Mouse (Mus musculus) right cerebral cortex, adult 18-20 months (tissue): ENCODE results near the gene Lhpp.

Experiments used
- DNase-seq: peaks from one replicate; pipeline ENCODE4 v3.0.0; 2022; ENCODE audit warnings: mixed read lengths

The Lhpp gene

DNA sequence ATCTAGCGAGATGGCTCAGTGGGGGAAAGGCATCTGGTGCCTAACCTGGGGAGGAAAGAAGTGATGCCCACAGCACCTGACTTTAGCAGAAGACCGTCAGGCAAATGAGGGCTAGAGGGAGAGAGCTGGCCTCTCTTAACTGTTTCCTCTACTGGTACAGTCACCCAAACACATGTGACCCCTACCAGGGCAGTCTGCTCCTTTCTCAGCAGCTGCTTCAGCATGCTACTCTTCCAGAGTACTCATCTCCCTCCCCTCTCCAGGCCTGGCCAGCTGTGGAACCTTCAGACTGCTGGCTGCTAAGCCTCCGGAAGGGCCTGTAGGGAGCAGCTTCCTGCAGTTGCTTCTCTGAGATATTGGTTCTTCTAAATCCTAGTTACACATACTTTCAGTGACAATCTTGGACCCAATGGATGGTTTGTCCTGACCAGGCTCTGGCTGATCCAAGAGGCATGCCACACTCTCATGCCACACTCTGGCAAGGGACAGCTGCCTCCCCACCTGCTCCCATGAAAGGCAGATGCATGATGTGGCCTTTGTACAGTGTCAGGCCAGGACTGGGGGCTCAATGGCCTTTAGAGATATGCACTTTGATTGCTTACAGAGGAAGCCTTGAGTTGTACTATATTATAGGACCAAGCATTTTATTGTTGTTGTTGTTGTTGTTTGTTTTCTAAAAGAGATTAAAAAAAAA is 137.8 kb downstream of the Lhpp start:
- no peak for DNase-seq

DNA sequence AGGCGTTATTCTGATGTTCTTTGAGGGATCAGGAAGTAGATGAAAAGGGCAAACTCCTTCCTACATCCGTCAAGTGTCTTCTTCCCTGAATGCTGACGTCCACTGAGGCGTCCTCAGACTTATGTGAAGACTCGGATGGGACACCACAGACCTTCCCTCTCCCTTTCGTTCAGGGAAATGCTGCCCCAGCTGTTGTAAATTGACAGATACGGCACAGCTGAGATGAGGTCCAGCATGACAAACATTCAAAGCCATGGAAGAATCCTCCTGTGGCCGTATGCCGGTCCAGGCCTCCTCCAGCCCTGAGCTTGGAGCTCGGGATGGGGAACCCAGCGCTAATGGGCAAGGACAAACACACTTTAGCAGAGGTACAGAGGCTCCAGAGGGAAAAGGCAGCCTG is 139.1 kb downstream of the Lhpp start:
- no peak for DNase-seq

DNA sequence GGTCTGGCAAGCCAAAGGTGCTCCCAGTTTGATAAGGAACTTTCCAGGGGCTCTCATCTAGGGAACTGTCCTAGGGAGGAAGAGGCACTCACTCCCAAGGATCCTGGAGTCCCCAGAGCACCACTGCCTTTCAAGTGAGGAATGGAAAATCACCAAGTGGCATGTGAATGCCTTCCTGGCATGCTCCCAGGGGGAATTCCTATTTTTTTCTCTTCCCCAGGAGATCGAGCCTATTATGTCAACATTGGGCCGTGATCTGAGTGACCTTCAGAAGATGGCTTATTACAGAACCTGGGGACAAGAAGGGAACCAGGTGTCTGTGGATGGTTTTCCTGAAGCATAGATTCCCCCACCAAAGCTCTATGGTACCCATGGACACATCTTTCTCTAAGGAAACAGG is 141.3 kb downstream of the Lhpp start:
- no peak for DNase-seq

DNA sequence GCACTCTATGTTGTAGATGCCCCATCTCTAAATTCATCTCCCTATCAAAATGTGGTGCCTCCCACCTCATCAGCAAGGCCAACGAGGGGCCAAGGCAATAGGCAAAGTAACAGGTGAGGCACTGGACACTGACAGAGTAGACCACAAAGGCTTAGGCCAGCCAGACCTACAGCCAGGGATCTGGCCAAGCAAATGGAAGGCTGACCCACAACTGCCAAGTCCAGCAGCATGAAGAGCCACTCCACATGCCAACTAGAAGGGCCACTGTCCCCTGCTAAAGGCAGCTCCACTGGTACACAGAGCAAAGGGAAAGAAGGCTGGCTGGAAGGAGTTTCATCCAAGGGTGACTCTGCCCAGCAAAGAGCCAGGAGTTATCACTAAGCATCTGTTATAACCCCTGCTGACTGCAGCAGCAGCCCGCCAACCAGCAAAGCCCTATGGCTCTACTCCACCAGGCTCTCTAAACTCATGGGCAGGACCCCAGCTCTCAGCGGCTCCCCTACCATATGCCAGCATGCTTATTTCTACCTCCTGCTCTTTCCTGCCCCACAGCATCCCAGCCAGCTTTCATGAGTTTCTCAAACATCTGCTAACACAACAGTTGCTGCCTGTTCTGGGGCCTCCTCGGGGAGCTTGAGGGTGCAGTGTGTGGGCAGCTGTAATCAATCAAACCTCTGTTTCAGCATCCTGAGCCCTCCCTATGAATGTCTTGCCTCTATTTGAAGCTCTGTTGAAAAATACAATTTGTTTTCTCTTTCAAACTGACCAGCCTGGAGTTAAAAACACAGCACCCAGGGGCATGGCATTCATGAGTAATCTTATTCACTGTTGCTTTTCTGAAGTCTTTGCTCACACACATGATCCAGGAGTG is 143.3 kb downstream of the Lhpp start:
- no peak for DNase-seq

DNA sequence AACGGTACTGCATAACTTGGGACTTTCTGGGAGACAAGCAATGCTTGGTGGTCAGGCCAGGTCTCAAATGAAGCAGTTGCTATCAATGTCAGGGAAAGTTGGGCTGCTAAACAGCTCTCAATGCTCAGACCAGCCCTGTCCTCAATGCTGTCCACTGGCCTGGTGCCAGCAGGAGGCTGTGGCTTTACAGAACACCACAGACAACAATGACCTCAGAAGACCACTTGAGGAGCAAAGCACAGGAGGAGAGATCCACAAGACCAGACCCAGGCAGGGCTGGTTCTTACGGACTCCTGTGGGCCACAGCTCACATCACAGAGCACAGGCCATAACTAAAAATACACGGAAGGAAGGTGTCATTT is 143.9 kb downstream of the Lhpp start:
- no peak for DNase-seq
